8 mouse cellular contexts compared by ENCODE assay signal in the genomic region with DNA sequence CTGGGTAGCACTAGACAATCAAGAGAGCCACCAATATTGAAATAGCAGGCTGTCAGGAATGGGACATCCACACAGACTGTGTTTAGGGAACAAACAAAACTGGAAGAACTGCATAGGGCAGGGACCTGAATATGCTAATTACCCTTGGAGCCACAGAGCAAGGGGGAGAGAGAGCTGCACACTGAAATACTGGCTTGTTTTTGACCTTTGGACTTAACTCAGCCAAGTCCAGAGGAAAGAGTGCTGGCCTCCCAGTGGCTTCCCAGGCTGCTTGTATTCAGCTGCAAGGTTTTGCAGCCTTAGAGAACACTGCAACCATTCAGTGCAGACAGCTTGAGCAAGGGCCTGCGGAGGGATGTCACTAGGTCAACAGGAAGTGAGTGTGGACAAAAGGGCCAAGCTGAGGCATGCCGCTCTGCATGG.
DNase-seq lines count a peak whose midpoint lies in the region; ATAC-seq lines count a peak whose summit lies in the region.

No protein-coding gene starts in this region.

- no peak for ATAC-seq in hindbrain, embryonic 13.5 days (ENCODE audit: low FRiP score)
- no peak for ATAC-seq in limb, embryonic 15.5 days (ENCODE audit: insufficient number of reproducible peaks, low FRiP score, low TSS enrichment, low read depth)
- ATAC-seq in neural tube, embryonic 11.5 days (ENCODE audit: insufficient read depth, low FRiP score, low TSS enrichment), result peak; percentile 50; the same call in 1 of the 2 replicates

- H3K36me3 ChIP-seq in hindbrain, embryonic 13.5 days, result no peaks in the 10 kb centered on the region
- H3K36me3 ChIP-seq in limb, embryonic 15.5 days, result no peaks in the 10 kb centered on the region
- no peaks in the 10 kb centered on the region for H3K36me3 ChIP-seq in neural tube, embryonic 11.5 days (ENCODE audit: control insufficient read depth, insufficient read depth, low read length)

- H3K4me2 ChIP-seq in hindbrain, embryonic 13.5 days, result no peak overlapping the region
- H3K4me2 ChIP-seq in limb, embryonic 15.5 days, result no peak overlapping the region
- H3K4me2 ChIP-seq in neural tube, embryonic 11.5 days (ENCODE audit: low read depth), result no peak overlapping the region

- H3K4me3 ChIP-seq in hindbrain, embryonic 13.5 days, result no peak overlapping the region
- H3K4me3 ChIP-seq in limb, embryonic 15.5 days, result no peak overlapping the region
- H3K4me3 ChIP-seq in neural tube, embryonic 11.5 days (ENCODE audit: low read depth, low read length), result no peak overlapping the region

- peak overlapping the region; percentile 63; the same call in 1 of the 2 replicates for H3K27ac ChIP-seq in hindbrain, embryonic 13.5 days
- H3K27ac ChIP-seq in limb, embryonic 15.5 days, result peak overlapping the region; percentile 33; the same call in 1 of the 2 replicates
- no peak overlapping the region for H3K27ac ChIP-seq in neural tube, embryonic 11.5 days (ENCODE audit: low read depth, low read length)

- 20% methylated on average over 2 of the region's 2 CpGs for WGBS in hindbrain, embryonic 13.5 days
- 57% methylated on average over 2 of the region's 2 CpGs for WGBS in limb, embryonic 15.5 days
- WGBS in neural tube, embryonic 11.5 days, result 14% methylated on average over 2 of the region's 2 CpGs

- peak overlapping the region; percentile 49 for H3K9ac ChIP-seq in hindbrain, embryonic 13.5 days
- H3K9ac ChIP-seq in limb, embryonic 15.5 days, result no peak overlapping the region
- H3K9ac ChIP-seq in neural tube, embryonic 11.5 days (ENCODE audit: low read length), result no peak overlapping the region

- no peaks in the 10 kb centered on the region for H3K27me3 ChIP-seq in hindbrain, embryonic 13.5 days
- H3K27me3 ChIP-seq in limb, embryonic 15.5 days, result no peaks in the 10 kb centered on the region
- no peaks in the 10 kb centered on the region for H3K27me3 ChIP-seq in neural tube, embryonic 11.5 days (ENCODE audit: control insufficient read depth, insufficient read depth, low read length)

- no peaks in the 10 kb centered on the region for H3K9me3 ChIP-seq in hindbrain, embryonic 13.5 days
- H3K9me3 ChIP-seq in limb, embryonic 15.5 days, result no peaks in the 10 kb centered on the region
- no peaks in the 10 kb centered on the region for H3K9me3 ChIP-seq in neural tube, embryonic 11.5 days (ENCODE audit: control insufficient read depth, low read length)

- H3K4me1 ChIP-seq in hindbrain, embryonic 13.5 days (replicated peaks), result peaks cover 12% of the 10 kb centered on the region
- peaks cover 11% of the 10 kb centered on the region for H3K4me1 ChIP-seq in limb, embryonic 15.5 days
- H3K4me1 ChIP-seq in neural tube, embryonic 11.5 days (ENCODE audit: control insufficient read depth, insufficient read depth, low read length), result 0 out of 2 replicates have a peak, but pooled peaks cover 6% of the 10 kb centered on the region

- DNase-seq in adrenal gland, postnatal 14 days, result peak; percentile 31
- no peak for DNase-seq in adrenal gland, adult 8-10 months
- DNase-seq in R1 (ENCODE audit: low read depth, low spot score), result peak; percentile 20
- DNase-seq in neural tube, embryonic 11.5 days (ENCODE audit: low spot score), result peak; percentile 27
- DNase-seq in natural killer cell, adult 2 months (ENCODE audit: low spot score in 2 of 2), result no peak
- no peak for DNase-seq in c-Kit-positive CD71-positive TER-119-positive erythroid progenitor cells, embryonic 14.5 days (ENCODE audit: low spot score)

Comparison
In these comparisons a context has a peak if more than half of its experiments do, and no peak if none do; other contexts are left out.
1. DNase-seq: peak in adrenal gland, postnatal 14 days (single experiment), R1 (single experiment) and neural tube, embryonic 11.5 days (single experiment); none in adrenal gland, adult 8-10 months (single experiment), natural killer cell, adult 2 months (0 of 2) and c-Kit-positive CD71-positive TER-119-positive erythroid progenitor cells, embryonic 14.5 days (single experiment).